Mouse (Mus musculus) layer of hippocampus, adult 2 months (tissue): Measurements from ENCODE around the gene Nr2f6. TPM values are rescaled to one million over a fixed set of nuclear protein-coding genes. Genes with fewer than 3 reads are reported as not detected.
"Not testable (repeated sequence)": the region's sequence is repeated elsewhere in the genome, so short reads cannot be mapped to it uniquely, and the experiment has no call there.

Experiments
- DNase-seq, 2 experiments: peaks; one replicate each; pipeline ENCODE4 v3.0.0; 2022; ENCODE audit warnings: low spot score in 2 of 2
- H3K27ac ChIP-seq: fragments of 200-600 bp; 2 replicates; pipeline ENCODE4 v1.8.1; 2022
- H3K4me3 ChIP-seq: fragments of 200-600 bp; 2 replicates; pipeline ENCODE4 v1.8.1; 2022; ENCODE audit warnings: mild to moderate bottlenecking
- CTCF ChIP-seq: fragments of 200-600 bp; conservative IDR thresholded peaks from 2 replicates; pipeline ENCODE4 v1.8.1; 2022; ENCODE audit warnings: antibody characterized with exemption, mild to moderate bottlenecking, moderate library complexity
- total RNA-seq, 2 experiments: library from RNA; stranded (reverse); gene quantifications; 2 replicates each; pipeline ENCODE4 v1.2.3; 2021

Gene Nr2f6
- total RNA-seq, 2 experiments from 2014 or later, result 41.9 TPM

- Histone ChIP-seq H3K27ac (peak overlapping the region; percentile 98), H3K4me3 (peak overlapping the region; percentile 96)
- DNase-seq, result no peak
- no peak for TF ChIP-seq CTCF
Observed at GRCm38 (mm10) chr8:71370711-71371235, 11.0 kb downstream of the Nr2f6 start.

- no peak for DNase-seq
- Histone ChIP-seq H3K27ac (no peak overlapping the region), H3K4me3 (no peak overlapping the region)
- TF ChIP-seq CTCF, result no peak
Observed at GRCm38 (mm10) chr8:71369040-71369718, 12.6 kb downstream of the Nr2f6 start.

GRCm38 (mm10) chr8:71368366-71368765, 13.4 kb downstream of the Nr2f6 start:
- no peak for DNase-seq
- no peak for TF ChIP-seq CTCF
- Histone ChIP-seq H3K27ac (no peak overlapping the region; the same call in 1 of the 2 replicates), H3K4me3 (no peak overlapping the region; the same call in 1 of the 2 replicates)

GRCm38 (mm10) chr8:71367529-71368176, 14.1 kb downstream of the Nr2f6 start:
- no peak for TF ChIP-seq CTCF
- H3K27ac ChIP-seq, result peak overlapping the region; percentile 96
- peak overlapping the region; percentile 75 for H3K4me3 ChIP-seq
- DNase-seq, result no peak

- TF ChIP-seq CTCF, result no peak
- Histone ChIP-seq H3K4me3 (peak within 1 kb of the TSS; percentile 75), H3K27ac (peak within 1 kb of the TSS; percentile 96)
- peak; percentile 85 to 94 for DNase-seq
Observed at GRCm38 (mm10) chr8:71366771-71367528, 14.8 kb downstream of the Nr2f6 start, which contains the start of gene Use1. TSS of gene Use1 (plus strand) at chr8:71366848.

- Histone ChIP-seq H3K4me3 (no peak overlapping the region), H3K27ac (no peak overlapping the region)
- no peak for DNase-seq
- peak; percentile 39 for TF ChIP-seq CTCF
Observed at GRCm38 (mm10) chr8:71358026-71358425, 23.7 kb downstream of the Nr2f6 start.

- Histone ChIP-seq H3K4me3 (no peak overlapping the region), H3K27ac (no peak overlapping the region)
- no peak for DNase-seq
- no peak for TF ChIP-seq CTCF
Observed at GRCm38 (mm10) chr8:71351520-71351919, 30.2 kb downstream of the Nr2f6 start.

- no peak for DNase-seq
- no peak for TF ChIP-seq CTCF
- Histone ChIP-seq H3K4me3 (no peak overlapping the region), H3K27ac (no peak overlapping the region)
Observed at GRCm38 (mm10) chr8:71351117-71351516, 30.6 kb downstream of the Nr2f6 start.

- Histone ChIP-seq H3K27ac (no peak overlapping the region), H3K4me3 (no peak overlapping the region)
- no peak for TF ChIP-seq CTCF
- DNase-seq, result no peak
Observed at GRCm38 (mm10) chr8:71346581-71346980, 35.2 kb downstream of the Nr2f6 start.

- DNase-seq, result no peak
- no peak overlapping the region for H3K4me3 ChIP-seq
- TF ChIP-seq CTCF, result peak; percentile 67
- no peak overlapping the region for H3K27ac ChIP-seq
Observed at GRCm38 (mm10) chr8:71340625-71341024, 41.1 kb downstream of the Nr2f6 start.

- not testable (repeated sequence) for H3K27ac ChIP-seq, H3K4me3 ChIP-seq, DNase-seq
Observed at GRCm38 (mm10) chr8:71337834-71338233, 43.9 kb downstream of the Nr2f6 start.

- peak; percentile 59 for TF ChIP-seq CTCF
- no peak overlapping the region for H3K27ac ChIP-seq
- DNase-seq, result no peak
- H3K4me3 ChIP-seq, result no peak overlapping the region
Observed at GRCm38 (mm10) chr8:71324848-71325247, 56.9 kb downstream of the Nr2f6 start.

Other genes with a start within 250 kb of the Nr2f6 start
- gene Myo9b, start 109.2 kb downstream of the Nr2f6 start, total RNA-seq, result 10 to 100 TPM; 33.7 to 33.8 TPM
- 1 to 10 TPM; 7.0 to 9.4 TPM for gene Haus8, start 109.0 kb downstream of the Nr2f6 start, total RNA-seq
- gene Use1, start 15.1 kb downstream of the Nr2f6 start, total RNA-seq, result 100 to 1,000 TPM; 107 to 117 TPM
- 10 to 100 TPM; 15.4 to 15.9 TPM for gene Ocel1, start 10.7 kb downstream of the Nr2f6 start, total RNA-seq
- 1 to 10 TPM; 3.3 to 4.3 TPM for gene Ushbp1, start 13.8 kb upstream of the Nr2f6 start, total RNA-seq
- 100 to 1,000 TPM in 1 of 2 experiments, 10 to 100 TPM in 1; 98.3 to 102 TPM for gene Babam1, start 14.9 kb upstream of the Nr2f6 start, total RNA-seq
- under 1 TPM; 0.67 to 0.88 TPM for gene Ankle1, start 24.1 kb upstream of the Nr2f6 start, total RNA-seq
- 100 to 1,000 TPM; 260 to 270 TPM for gene Abhd8, start 81.7 kb upstream of the Nr2f6 start, total RNA-seq
- 10 to 100 TPM; 39.7 to 45.4 TPM for gene Mrpl34, start 83.0 kb upstream of the Nr2f6 start, total RNA-seq
- gene Dda1, start 87.2 kb upstream of the Nr2f6 start, total RNA-seq, result 10 to 100 TPM; 83.2 to 89.7 TPM
- gene Ano8, start 104.0 kb upstream of the Nr2f6 start, total RNA-seq, result 10 to 100 TPM; 52.9 to 55.3 TPM
- gene Gtpbp3, start 106.1 kb upstream of the Nr2f6 start, total RNA-seq, result 10 to 100 TPM; 28.7 to 32.1 TPM
- gene Plvap, start 129.8 kb upstream of the Nr2f6 start, total RNA-seq, result 1 to 10 TPM; 7.3 to 7.7 TPM
- not detected for gene Ccdc194, start 143.8 kb upstream of the Nr2f6 start, total RNA-seq
- 1 to 10 TPM; 3.4 to 5.0 TPM for gene Bst2, start 155.5 kb upstream of the Nr2f6 start, total RNA-seq
- 10 to 100 TPM; 33.8 to 34.9 TPM for gene Mvb12a, start 161.0 kb upstream of the Nr2f6 start, total RNA-seq
- gene Tmem221, start 176.9 kb upstream of the Nr2f6 start, total RNA-seq, result under 1 TPM; 0.22 to 0.31 TPM
- not detected for gene Nxnl1, start 184.6 kb upstream of the Nr2f6 start, total RNA-seq
- gene Slc27a1, start 186.9 kb upstream of the Nr2f6 start, total RNA-seq, result 100 to 1,000 TPM; 125 to 126 TPM
- gene Pgls, start 210.2 kb upstream of the Nr2f6 start, total RNA-seq, result 10 to 100 TPM; 27.5 to 34.4 TPM
- gene Fam129c, start 215.7 kb upstream of the Nr2f6 start, total RNA-seq, result 1 to 10 TPM; 3.8 TPM
- 10 to 100 TPM; 52.4 to 60.1 TPM for gene Colgalt1, start 229.0 kb upstream of the Nr2f6 start, total RNA-seq